Mouse (Mus musculus) G1E (cell line): ENCODE measurements around the gene Ptpn18.

ENCODE experiments used
- GATA1 ChIP-seq: IDR thresholded peaks from 2 replicates; pipeline ENCODE4 v1.6.1; 2012; ENCODE audit warnings: borderline replicate concordance, low read length, inconsistent platforms, mixed read lengths
- TAL1 ChIP-seq: conservative IDR thresholded peaks from 2 replicates; pipeline ENCODE4 v1.6.1; 2012; ENCODE audit warnings: low read depth, low read length, inconsistent platforms, mixed read lengths

GRCm38 (mm10) chr1:34505307-34505706 is 45.7 kb downstream of the Ptpn18 start:
- TF ChIP-seq TAL1: no peak
- TF ChIP-seq GATA1: no peak
